Mouse (Mus musculus): ENCODE data around the gene Pik3c2b. TPM values are rescaled to one million over a fixed set of nuclear protein-coding genes. Genes with fewer than 3 reads are reported as not detected.
"Not testable (repeated sequence)": the region's sequence is repeated elsewhere in the genome, so short reads cannot be mapped to it uniquely, and the experiment has no call there.

Gene Pik3c2b
- polyA plus RNA-seq, 1 experiment from 2014 or later = 7.1 TPM

GRCm38 (mm10) chr1:133016775-133017428, 28.6 kb upstream of the Pik3c2b start:
- Histone ChIP-seq H3K4me3 (ENCODE audit: low read depth, low read length) (no peak overlapping the region), H3K9me3 (ENCODE audit: low read depth, low read length) (no peaks in the 10 kb centered on the region), H3K4me2 (no peak overlapping the region), H3K9ac (no peak overlapping the region), H3K27ac (ENCODE audit: low read depth) (no peak overlapping the region), H3K36me3 (ENCODE audit: insufficient read depth) (peaks cover 59% of the 10 kb centered on the region), H3K27me3 (ENCODE audit: insufficient read depth, low read length) (no peaks in the 10 kb centered on the region), H3K4me1 (ENCODE audit: insufficient read depth) (no peaks in the 10 kb centered on the region)
- TF ChIP-seq CTCF (IDR thresholded peaks at IDR 0.05; ENCODE audit: low read depth) = no peak
- no peak for DNase-seq
- ATAC-seq (ENCODE audit: insufficient read depth) = no peak
- 92% methylated on average over 9 of the region's 9 CpGs for WGBS

GRCm38 (mm10) chr1:133018580-133018979, 26.9 kb upstream of the Pik3c2b start:
- no peak overlapping the region for H3K4me2 ChIP-seq
- H3K4me3 ChIP-seq (ENCODE audit: low read depth, low read length) = no peak overlapping the region
- no peak for ATAC-seq (ENCODE audit: insufficient read depth)
- H3K4me1 ChIP-seq (ENCODE audit: insufficient read depth) = no peaks in the 10 kb centered on the region
- H3K27ac ChIP-seq (ENCODE audit: low read depth) = no peak overlapping the region
- WGBS = 81% methylated on average over 2 of the region's 2 CpGs
- H3K9ac ChIP-seq = no peak overlapping the region
- no peak for TF ChIP-seq CTCF (IDR thresholded peaks at IDR 0.05; ENCODE audit: low read depth)
- H3K27me3 ChIP-seq (ENCODE audit: insufficient read depth, low read length) = no peaks in the 10 kb centered on the region
- H3K9me3 ChIP-seq (ENCODE audit: low read depth, low read length) = no peaks in the 10 kb centered on the region
- peaks cover 52% of the 10 kb centered on the region for H3K36me3 ChIP-seq (ENCODE audit: insufficient read depth)
- DNase-seq = no peak

- H3K27ac ChIP-seq (ENCODE audit: low read depth) = no peak overlapping the region
- H3K9ac ChIP-seq = no peak overlapping the region
- H3K4me1 ChIP-seq (ENCODE audit: insufficient read depth) = no peaks in the 10 kb centered on the region
- DNase-seq = no peak
- no peaks in the 10 kb centered on the region for H3K9me3 ChIP-seq (ENCODE audit: low read depth, low read length)
- no peak overlapping the region for H3K4me3 ChIP-seq (ENCODE audit: low read depth, low read length)
- no peak overlapping the region for H3K4me2 ChIP-seq
- TF ChIP-seq CTCF (IDR thresholded peaks at IDR 0.05; ENCODE audit: low read depth) = no peak
- H3K36me3 ChIP-seq (ENCODE audit: insufficient read depth) = peaks cover 44% of the 10 kb centered on the region
- no peak for ATAC-seq (ENCODE audit: insufficient read depth)
- no peaks in the 10 kb centered on the region for H3K27me3 ChIP-seq (ENCODE audit: insufficient read depth, low read length)
Observed at GRCm38 (mm10) chr1:133019312-133019711, 26.2 kb upstream of the Pik3c2b start.

- no peak overlapping the region for H3K4me2 ChIP-seq
- 43% methylated on average over 3 of the region's 3 CpGs for WGBS
- H3K27ac ChIP-seq (ENCODE audit: low read depth) = no peak overlapping the region
- H3K9me3 ChIP-seq (ENCODE audit: low read depth, low read length) = no peaks in the 10 kb centered on the region
- ATAC-seq (ENCODE audit: insufficient read depth) (no peak), DNase-seq (no peak)
- no peak overlapping the region for H3K9ac ChIP-seq
- no peak for TF ChIP-seq CTCF (IDR thresholded peaks at IDR 0.05; ENCODE audit: low read depth)
- peaks cover 34% of the 10 kb centered on the region for H3K36me3 ChIP-seq (ENCODE audit: insufficient read depth)
- H3K27me3 ChIP-seq (ENCODE audit: insufficient read depth, low read length) = no peaks in the 10 kb centered on the region
- H3K4me3 ChIP-seq (ENCODE audit: low read depth, low read length) = no peak overlapping the region
- no peaks in the 10 kb centered on the region for H3K4me1 ChIP-seq (ENCODE audit: insufficient read depth)
Observed at GRCm38 (mm10) chr1:133020137-133020894, 25.2 kb upstream of the Pik3c2b start.

- no peak overlapping the region for H3K27ac ChIP-seq (ENCODE audit: low read depth)
- no peak overlapping the region for H3K9ac ChIP-seq
- 91% methylated on average over 7 of the region's 7 CpGs for WGBS
- no peak overlapping the region for H3K4me3 ChIP-seq (ENCODE audit: low read depth, low read length)
- TF ChIP-seq CTCF (IDR thresholded peaks at IDR 0.05; ENCODE audit: low read depth) = peak; percentile 15; the same call in 1 of the 2 replicates
- no peaks in the 10 kb centered on the region for H3K9me3 ChIP-seq (ENCODE audit: low read depth, low read length)
- no peaks in the 10 kb centered on the region for H3K4me1 ChIP-seq (ENCODE audit: insufficient read depth)
- peaks cover 25% of the 10 kb centered on the region for H3K36me3 ChIP-seq (ENCODE audit: insufficient read depth)
- DNase-seq = no peak
- no peak for ATAC-seq (ENCODE audit: insufficient read depth)
- no peaks in the 10 kb centered on the region for H3K27me3 ChIP-seq (ENCODE audit: insufficient read depth, low read length)
- no peak overlapping the region for H3K4me2 ChIP-seq
Observed at GRCm38 (mm10) chr1:133021391-133021790, 24.1 kb upstream of the Pik3c2b start.

GRCm38 (mm10) chr1:133021971-133022370, 23.5 kb upstream of the Pik3c2b start:
- H3K4me1 ChIP-seq (ENCODE audit: insufficient read depth); H3K4me2 ChIP-seq; ATAC-seq (ENCODE audit: insufficient read depth); DNase-seq; H3K9ac ChIP-seq; H3K27ac ChIP-seq (ENCODE audit: low read depth); H3K4me3 ChIP-seq (ENCODE audit: low read depth, low read length); H3K9me3 ChIP-seq (ENCODE audit: low read depth, low read length); H3K27me3 ChIP-seq (ENCODE audit: insufficient read depth, low read length): not testable (repeated sequence)
- WGBS = 92% methylated on average over 2 of the region's 2 CpGs
- peaks cover 19% of the 10 kb centered on the region for H3K36me3 ChIP-seq (ENCODE audit: insufficient read depth)

GRCm38 (mm10) chr1:133023723-133024122, 21.7 kb upstream of the Pik3c2b start:
- ATAC-seq (ENCODE audit: insufficient read depth); H3K36me3 ChIP-seq (ENCODE audit: insufficient read depth); H3K27me3 ChIP-seq (ENCODE audit: insufficient read depth, low read length); H3K9me3 ChIP-seq (ENCODE audit: low read depth, low read length); H3K27ac ChIP-seq (ENCODE audit: low read depth); DNase-seq; H3K4me1 ChIP-seq (ENCODE audit: insufficient read depth); H3K9ac ChIP-seq: not testable (repeated sequence)
- 91% methylated on average over 3 of the region's 3 CpGs for WGBS
- peak overlapping the region; percentile 89; the same call in 1 of the 2 replicates for H3K4me3 ChIP-seq (ENCODE audit: low read depth, low read length)
- H3K4me2 ChIP-seq = peak overlapping the region; percentile 63

Measured in lung, embryonic 14.5 days (tissue).